ENCODE assay signal across 23 mouse cellular contexts in genomic region chr11:94996984-94997383, GRCm38 (mm10). TPM values are rescaled to one million over a fixed set of nuclear protein-coding genes. Genes with fewer than 3 reads are reported as not detected.
DNase-seq lines count a peak whose midpoint lies in the region; ATAC-seq and TF ChIP-seq lines count a peak whose summit lies in the region.
"Had no signal": no experiment of that assay in that cellular context is flagged by ENCODE, and none has a peak within 500 bp of the region (broad histone marks: within the 10 kb centered on the region; RNA-seq: fewer than 3 reads in every experiment).

No protein-coding gene starts in this region.

- no peak for ATAC-seq in erythroblast, adult 5-6 weeks (replicated peaks; ENCODE audit: low FRiP score, poor library complexity, severe bottlenecking)
- ATAC-seq: activated CD4-positive, CD25-positive, alpha-beta regulatory T cell, adult 4 months had no signal

- DNase-seq in layer of hippocampus, adult 2 months (ENCODE audit: low spot score in 2 of 2) = no peak
- no peak for DNase-seq in layer of hippocampus, adult 9-11 months
- DNase-seq in thymus, postnatal 14 days = peak; percentile 23
- no peak for DNase-seq in thymus, postnatal 0 days (ENCODE audit: low spot score)
- no peak for DNase-seq in right cerebral cortex, postnatal 36 days (ENCODE audit: low spot score in 2 of 2)
- no peak for DNase-seq in frontal cortex, postnatal 36 days (ENCODE audit: low spot score in 2 of 2)
- DNase-seq: adrenal gland, postnatal 25 days; cerebellum, adult 9-10 months; embryo, embryonic 11 days; kidney, adult 11 months; kidney, postnatal 14 days; lung, embryonic 14.5 days; right cerebral cortex, adult 18-20 months had no signal

- H3K27ac ChIP-seq in layer of hippocampus, adult 2 months = peak overlapping the region; percentile 100

- H3K27me3 ChIP-seq in erythroblast, embryonic 14.5 days (ENCODE audit: control insufficient read depth) = peaks cover 6% of the 10 kb centered on the region; the same call in 1 of the 2 replicates
- H3K27me3 ChIP-seq: CH12.LX; hindbrain, embryonic 15.5 days had no signal

- H3K4me1 ChIP-seq in erythroblast, embryonic 14.5 days (ENCODE audit: control insufficient read depth) = peaks cover 100% of the 10 kb centered on the region

- H3K9me3 ChIP-seq in erythroblast, embryonic 14.5 days (ENCODE audit: control insufficient read depth, low read length) = no peaks in the 10 kb centered on the region
- H3K9me3 ChIP-seq: hindbrain, embryonic 15.5 days had no signal

- peaks cover 93% of the 10 kb centered on the region for H3K36me3 ChIP-seq in erythroblast, embryonic 14.5 days (ENCODE audit: control insufficient read depth)

- TF ChIP-seq CTCF in layer of hippocampus, adult 2 months (conservative IDR thresholded peaks at IDR 0.05) = no peak

- peak overlapping the region; percentile 67 for H3K4me3 ChIP-seq in erythroblast, embryonic 14.5 days (replicated peaks)
- no peak overlapping the region; the same call in 1 of the 2 replicates for H3K4me3 ChIP-seq in layer of hippocampus, adult 2 months
- H3K4me3 ChIP-seq: hindbrain, embryonic 15.5 days had no signal

RNA-seq across cellular contexts. Expression of gene Ppp1r9b, which starts 6.1 kb away (rescaled TPM):
- polyA plus RNA-seq in erythroblast, embryonic 14.5 days (2012) = 29.1 and 31.4 TPM in 2 replicates
- total RNA-seq in erythroblast, adult 5-6 weeks (2015; ENCODE audit: low replicate concordance) = 21.9 and 30.7 TPM in 2 replicates
- 41.1 and 45.2 TPM in 2 replicates for total RNA-seq in erythroblast, adult 5-6 weeks (2017; ENCODE audit: low replicate concordance)
- 100 to 1,000 TPM; 967 to 974 TPM for total RNA-seq in layer of hippocampus, adult 2 months (2021)
- polyA plus RNA-seq in thymus, postnatal 0 days (2015; fragmentation: Nextera tagmentation; extraction: Ambion mirVana) = 21.5 and 27.9 TPM in 2 replicates

RNA-seq across cellular contexts. Expression of gene Samd14, which starts 12.7 kb away (rescaled TPM):
- 123 and 135 TPM in 2 replicates for polyA plus RNA-seq in erythroblast, embryonic 14.5 days (2012)
- 22.1 and 25.9 TPM in 2 replicates for total RNA-seq in erythroblast, adult 5-6 weeks (2015; ENCODE audit: low replicate concordance)
- total RNA-seq in erythroblast, adult 5-6 weeks (2017; ENCODE audit: low replicate concordance) = 32.0 and 47.1 TPM in 2 replicates
- 10 to 100 TPM; 38.9 to 40.8 TPM for total RNA-seq in layer of hippocampus, adult 2 months (2021)
- 6.7 and 7.0 TPM in 2 replicates for polyA plus RNA-seq in thymus, postnatal 0 days (2015; fragmentation: Nextera tagmentation; extraction: Ambion mirVana)

RNA-seq across cellular contexts. Expression of gene Sgca, which starts 20.9 kb away (rescaled TPM):
- polyA plus RNA-seq in erythroblast, embryonic 14.5 days (2012) = not detected in 2 replicates
- not detected in 2 replicates for total RNA-seq in erythroblast, adult 5-6 weeks (2015; ENCODE audit: low replicate concordance)
- not detected in 2 replicates for total RNA-seq in erythroblast, adult 5-6 weeks (2017; ENCODE audit: low replicate concordance)
- under 1 TPM in 1 of 2 experiments, not detected in 1; 0.44 TPM for total RNA-seq in layer of hippocampus, adult 2 months (2021)
- polyA plus RNA-seq in thymus, postnatal 0 days (2015; fragmentation: Nextera tagmentation; extraction: Ambion mirVana) = 0.22 and 0.30 TPM in 2 replicates
- total RNA-seq: adrenal gland, postnatal 25 days; megakaryocyte progenitor cell, adult 5-6 weeks had no signal
- polyA plus RNA-seq: lung, embryonic 14.5 days had no signal

RNA-seq across cellular contexts. Expression of gene Hils1, which starts 29.6 kb away (rescaled TPM):
- not detected in 2 replicates for polyA plus RNA-seq in erythroblast, embryonic 14.5 days (2012)
- total RNA-seq in erythroblast, adult 5-6 weeks (2015; ENCODE audit: low replicate concordance) = not detected in 2 replicates
- total RNA-seq in erythroblast, adult 5-6 weeks (2017; ENCODE audit: low replicate concordance) = not detected in 2 replicates
- not detected for total RNA-seq in layer of hippocampus, adult 2 months (2021)
- polyA plus RNA-seq in thymus, postnatal 0 days (2015; fragmentation: Nextera tagmentation; extraction: Ambion mirVana) = not detected in 2 replicates
- total RNA-seq: adrenal gland, postnatal 25 days; CH12.LX; gastrocnemius, postnatal 4 days; layer of hippocampus, postnatal 25 days; left cerebral cortex, postnatal 25 days; megakaryocyte progenitor cell, adult 5-6 weeks had no signal
- polyA plus RNA-seq: activated CD4-positive, CD25-positive, alpha-beta regulatory T cell, adult 4 months; heart, postnatal 0 days; hindbrain, embryonic 15.5 days; lung, embryonic 14.5 days had no signal

RNA-seq across cellular contexts. Expression of gene Pdk2, which starts 44.2 kb away (rescaled TPM):
- 4.0 and 7.2 TPM in 2 replicates for polyA plus RNA-seq in erythroblast, embryonic 14.5 days (2012)
- total RNA-seq in erythroblast, adult 5-6 weeks (2015; ENCODE audit: low replicate concordance) = 1.3 and 7.9 TPM in 2 replicates
- total RNA-seq in erythroblast, adult 5-6 weeks (2017; ENCODE audit: low replicate concordance) = 0.60 and 5.6 TPM in 2 replicates
- 100 to 1,000 TPM; 133 TPM for total RNA-seq in layer of hippocampus, adult 2 months (2021)
- 13.0 and 13.9 TPM in 2 replicates for polyA plus RNA-seq in thymus, postnatal 0 days (2015; fragmentation: Nextera tagmentation; extraction: Ambion mirVana)
- total RNA-seq: CH12.LX had no signal

Comparison
In these comparisons a context has a peak if more than half of its experiments do, and no peak if none do; other contexts are left out.
1. RNA of gene Ppp1r9b, which starts 6.1 kb away (total RNA-seq): 967 to 974 TPM in layer of hippocampus, adult 2 months; 21.9 to 45.2 TPM in erythroblast, adult 5-6 weeks; every median in the first group is over 10 times any median in the second.